Mouse (Mus musculus) inflammation-experienced regulatory T-cells, adult 6 months (primary cell): ENCODE results near the gene AI661453. TPM values are rescaled to one million over a fixed set of nuclear protein-coding genes. Genes with fewer than 3 reads are reported as not detected.

Experiments
- ATAC-seq: one replicate; pipeline ENCODE4 v1.8.0; 2017
- polyA plus RNA-seq, 3 experiments: library from polyadenylated mRNA; unstranded; fragments of 100-300 nt; shearing (Covaris generic); gene quantifications; one replicate each; pipeline ENCODE4 v1.2.1; 2017

AI661453 gene
- polyA plus RNA-seq, 3 experiments from 2014 or later: not detected

GRCm38 (mm10) chr17:47504228-47504627 lies 67.8 kb downstream of the AI661453 start:
- no peak for ATAC-seq

DNA sequence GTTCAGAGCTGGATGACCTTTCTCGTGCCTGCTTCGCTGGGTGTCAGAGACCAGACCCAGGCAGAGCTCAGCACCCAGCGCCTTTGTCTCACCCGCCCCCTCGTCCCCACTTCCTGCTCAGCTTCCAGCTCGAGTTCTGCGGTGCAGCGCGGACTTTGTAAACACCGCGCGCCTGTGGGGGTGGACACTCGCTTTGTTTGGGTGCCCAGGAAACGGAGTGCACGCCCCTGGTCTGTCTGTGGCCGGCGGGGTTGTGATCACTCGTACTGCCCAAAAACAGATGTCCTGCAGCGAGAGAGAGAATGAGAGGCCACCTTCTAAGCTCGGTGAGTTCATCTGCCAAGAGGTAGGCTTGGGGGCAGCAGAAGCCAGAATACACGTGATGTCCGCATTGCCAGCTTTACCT lies 68.5 kb downstream of the AI661453 start, which contains the start of gene Ccnd3:
TSS of gene Ccnd3 (plus strand) at position 111 of the 406 bp plus-strand sequence.
- ATAC-seq: peak; percentile 39

- ATAC-seq: no peak
Measured at GRCm38 (mm10) chr17:47505566-47505965, 69.2 kb downstream of the AI661453 start.

GRCm38 (mm10) chr17:47506042-47506441 lies 69.6 kb downstream of the AI661453 start:
- no peak for ATAC-seq

GRCm38 (mm10) chr17:47506697-47507096 lies 70.3 kb downstream of the AI661453 start:
- no peak for ATAC-seq

DNA sequence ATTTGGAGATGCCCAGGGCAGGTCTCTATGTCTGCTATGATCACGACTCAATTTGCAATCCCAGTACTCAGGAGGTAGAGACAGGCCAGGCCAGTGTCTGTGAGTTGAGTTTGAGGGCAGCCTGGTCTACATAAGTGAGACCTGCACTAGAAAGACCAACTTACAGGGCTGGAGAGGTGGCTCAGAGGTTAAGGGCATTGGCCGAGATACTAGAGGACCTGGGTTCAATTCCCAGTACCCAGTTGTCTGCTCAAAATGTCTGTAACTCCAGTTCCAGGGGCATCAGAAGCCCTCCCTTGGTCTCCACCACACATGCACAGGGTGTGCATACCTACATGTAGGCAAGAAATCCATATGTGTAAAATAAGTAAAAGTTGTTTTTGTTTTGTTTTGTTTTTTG lies 71.1 kb downstream of the AI661453 start:
- ATAC-seq: peak; percentile 5

- ATAC-seq: peak; percentile 72
Measured at GRCm38 (mm10) chr17:47508012-47508608, 71.7 kb downstream of the AI661453 start.

GRCm38 (mm10) chr17:47509031-47509705 lies 72.8 kb downstream of the AI661453 start:
- ATAC-seq: no peak

GRCm38 (mm10) chr17:47511111-47512020 lies 75.0 kb downstream of the AI661453 start:
- ATAC-seq: peak; percentile 80

GRCm38 (mm10) chr17:47512956-47513775 lies 76.8 kb downstream of the AI661453 start:
- ATAC-seq: no peak

DNA sequence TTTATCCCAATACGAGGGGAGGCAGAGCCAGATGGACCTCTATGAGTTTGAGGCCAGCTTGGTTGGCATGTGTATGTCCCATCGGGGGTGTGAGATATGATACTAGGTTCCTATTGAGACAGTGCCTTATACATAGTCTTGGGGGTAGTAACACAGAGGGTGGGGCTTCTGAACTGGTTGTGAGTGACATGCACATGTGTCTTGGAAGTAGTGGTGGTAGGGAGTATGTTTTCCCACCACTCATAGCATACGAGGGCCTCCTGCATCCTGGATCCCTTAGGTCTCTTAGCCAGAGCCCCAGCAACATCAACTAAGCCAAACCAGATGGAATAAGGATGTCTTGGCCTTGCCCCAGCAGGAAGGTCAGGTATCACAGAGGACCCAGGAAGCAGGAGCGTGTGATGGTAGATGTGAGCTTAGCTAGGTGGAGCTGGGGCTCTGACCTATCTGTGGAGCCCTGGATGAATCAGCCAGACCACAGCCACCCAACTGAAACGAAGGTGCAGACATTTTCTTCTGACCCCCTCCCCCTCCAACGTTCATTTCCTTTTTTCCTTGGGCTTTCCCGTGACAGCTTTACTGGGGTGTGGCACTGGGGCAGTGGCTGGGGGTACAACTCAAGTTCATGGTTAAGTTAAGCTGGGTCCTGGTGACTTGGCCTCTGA lies 78.9 kb downstream of the AI661453 start:
- ATAC-seq: no peak

DNA sequence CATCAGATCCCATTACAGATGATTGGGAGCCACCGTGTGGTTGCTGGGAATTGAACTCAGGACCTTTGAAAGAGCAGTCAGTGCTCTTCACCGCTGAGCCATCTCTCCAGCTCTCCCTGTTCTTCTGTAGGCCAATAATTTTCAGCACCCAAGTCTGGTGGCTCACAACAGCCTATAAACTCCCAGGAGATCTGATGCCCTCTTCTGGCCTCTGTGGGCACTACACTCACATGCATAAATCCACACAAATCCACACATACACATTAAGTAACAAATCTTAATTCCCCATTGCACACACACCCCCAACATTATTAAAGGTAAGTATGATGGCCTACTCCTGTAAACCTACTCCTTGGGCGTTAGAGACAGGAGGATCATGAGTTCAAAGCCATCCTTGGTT lies 79.8 kb downstream of the AI661453 start:
- no peak for ATAC-seq

GRCm38 (mm10) chr17:47518205-47518604 lies 81.8 kb downstream of the AI661453 start:
- no peak for ATAC-seq

Other genes with a start within 250 kb of the AI661453 start
- 10 to 100 TPM; 31.5 to 34.9 (median 33.0) TPM for gene Mrps10, start 67.7 kb upstream of the AI661453 start, polyA plus RNA-seq
- 1 to 10 TPM in 2 of 3 experiments, under 1 TPM in 1; 0.29 to 1.8 (median 1.1) TPM for gene Guca1b, start 51.2 kb upstream of the AI661453 start, polyA plus RNA-seq
- gene Guca1a, start 36.0 kb upstream of the AI661453 start, polyA plus RNA-seq: not detected
- not detected for gene 1700001C19Rik, start 761 bp downstream of the AI661453 start, polyA plus RNA-seq
- gene Taf8, start 65.7 kb downstream of the AI661453 start, polyA plus RNA-seq: 10 to 100 TPM; 56.9 to 80.8 (median 70.0) TPM
- gene Ccnd3, start 68.4 kb downstream of the AI661453 start, polyA plus RNA-seq: 100 to 1,000 TPM; 124 to 141 (median 130) TPM
- gene Bysl, start 174.9 kb downstream of the AI661453 start, polyA plus RNA-seq: 10 to 100 TPM in 2 of 3 experiments, 1 to 10 TPM in 1; 9.1 to 12.3 (median 11.6) TPM
- 10 to 100 TPM; 27.6 to 32.3 (median 28.1) TPM for gene Med20, start 175.0 kb downstream of the AI661453 start, polyA plus RNA-seq
- gene Gm20517, start 175.0 kb downstream of the AI661453 start, polyA plus RNA-seq: under 1 TPM in 2 of 3 experiments, not detected in 1; 0.68 to 0.79 TPM
- gene Usp49, start 194.1 kb downstream of the AI661453 start, polyA plus RNA-seq: under 1 TPM; 0.58 to 0.97 (median 0.70) TPM